ENCODE assay signal across 7 mouse cellular contexts in genomic region chr17:45626577-45627134, GRCm38 (mm10). TPM values are rescaled to one million over a fixed set of nuclear protein-coding genes. Genes with fewer than 3 reads are reported as not detected.
DNase-seq lines count a peak whose midpoint lies in the region; ATAC-seq lines count a peak whose summit lies in the region.

No protein-coding gene starts in this region.

- no peaks in the 10 kb centered on the region for H3K36me3 ChIP-seq in hindbrain, embryonic 15.5 days

- peak overlapping the region; percentile 45 for H3K4me2 ChIP-seq in hindbrain, embryonic 15.5 days

- H3K9me3 ChIP-seq in hindbrain, embryonic 15.5 days = no peaks in the 10 kb centered on the region

- H3K9ac ChIP-seq in hindbrain, embryonic 15.5 days = no peak overlapping the region

- no peaks in the 10 kb centered on the region for H3K27me3 ChIP-seq in hindbrain, embryonic 15.5 days

- H3K4me1 ChIP-seq in hindbrain, embryonic 15.5 days (replicated peaks) = peaks cover 19% of the 10 kb centered on the region

- H3K27ac ChIP-seq in hindbrain, embryonic 15.5 days (replicated peaks) = no peak overlapping the region

- 30% methylated on average over 15 of the region's 15 CpGs for WGBS in hindbrain, embryonic 15.5 days

- peak; percentile 92 for DNase-seq in ZHBTc4 (ENCODE audit: low read depth, low spot score)
- peak; percentile 83 to 90 for DNase-seq in cerebellum, postnatal 10 days
- DNase-seq in frontal cortex, postnatal 10 days (ENCODE audit: low spot score in 2 of 2) = peak; percentile 54 to 67
- peak; percentile 57 for DNase-seq in left cerebral cortex, adult 11 months (ENCODE audit: low spot score)
- DNase-seq in lung, postnatal 25 days (ENCODE audit: low spot score) = peak; percentile 85
- peak; percentile 82 for DNase-seq in retina, postnatal 7 days (ENCODE audit: low read depth, low spot score)

- no peak for ATAC-seq in hindbrain, embryonic 15.5 days (ENCODE audit: low FRiP score, low read depth)

- no peak overlapping the region for H3K4me3 ChIP-seq in hindbrain, embryonic 15.5 days

RNA-seq across cellular contexts. Expression of gene Mymx, which starts 24.8 kb away (rescaled TPM):
- polyA plus RNA-seq in hindbrain, embryonic 15.5 days (2015; fragmentation: Nextera tagmentation; extraction: Ambion mirVana) = not detected in 2 replicates

RNA-seq across cellular contexts. Expression of gene Slc29a1, which starts 27.2 kb away (rescaled TPM):
- polyA plus RNA-seq in hindbrain, embryonic 15.5 days (2015; fragmentation: Nextera tagmentation; extraction: Ambion mirVana) = 43.7 and 46.4 TPM in 2 replicates

RNA-seq across cellular contexts. Expression of gene Capn11, which starts 32.5 kb away (rescaled TPM):
- 0.58 and 1.00 TPM in 2 replicates for polyA plus RNA-seq in hindbrain, embryonic 15.5 days (2015; fragmentation: Nextera tagmentation; extraction: Ambion mirVana)

RNA-seq across cellular contexts. Expression of gene Hsp90ab1, which starts 53.6 kb away (rescaled TPM):
- 1,555 and 1,567 TPM in 2 replicates for polyA plus RNA-seq in hindbrain, embryonic 15.5 days (2015; fragmentation: Nextera tagmentation; extraction: Ambion mirVana)

RNA-seq across cellular contexts. Expression of gene Mrpl14, which starts 59.5 kb away (rescaled TPM):
- polyA plus RNA-seq in hindbrain, embryonic 15.5 days (2015; fragmentation: Nextera tagmentation; extraction: Ambion mirVana) = 120 and 129 TPM in 2 replicates
